Mouse (Mus musculus) gastrocnemius, adult 2 months (tissue): ENCODE measurements around the gene Plb1. TPM values are rescaled to one million over a fixed set of nuclear protein-coding genes. Genes with fewer than 3 reads are reported as not detected.

Source experiments
- DNase-seq: peaks from one replicate; pipeline ENCODE4 v3.0.0; 2022
- H3K27ac ChIP-seq: fragments of 200-600 bp; 2 replicates; pipeline ENCODE4 v1.8.1; 2022; ENCODE audit warnings: mild to moderate bottlenecking
- H3K4me3 ChIP-seq: fragments of 200-600 bp; 2 replicates; pipeline ENCODE4 v1.8.1; 2022; ENCODE audit warnings: mild to moderate bottlenecking, moderate library complexity
- CTCF ChIP-seq: fragments of 200-600 bp; IDR thresholded peaks from 2 replicates; pipeline ENCODE4 v1.8.1; 2022; ENCODE audit warnings: antibody characterized with exemption, mild to moderate bottlenecking, moderate library complexity
- intact Hi-C: fragments of 180-260 bp; cut with DNase I; formaldehyde crosslinking; loops from one replicate; pipeline ENCODE4 v1.15.1; 2025
- long read RNA-seq, 2 experiments: library from polyadenylated mRNA; stranded (forward); transcript quantifications; one replicate each; pipeline ENCODE4 v2.0.0; 2021
- total RNA-seq, 2 experiments: library from RNA; stranded (reverse); gene quantifications; 2 replicates each; pipeline ENCODE4 v1.2.3; 2021

Gene Plb1
- total RNA-seq: 1 to 10 TPM in 1 of 2 experiments, under 1 TPM in 1; 0.97 to 1.3 TPM
- long read RNA-seq, experiment 1, partial matches to known transcripts: 0 of 3 reads
- long read RNA-seq, experiment 1, other reads (novel, unspliced or antisense): 3 of 3 reads
- long read RNA-seq, experiment 2, partial matches to known transcripts: 1 of 3 reads
- long read RNA-seq, experiment 2, other reads (novel, unspliced or antisense): 2 of 3 reads

GRCm38 (mm10) chr5:32232474-32232873 is at the start of gene Plb1:
Gene Plb1, plus strand, starts transcription at chr5:32232708.
- no peak for TF ChIP-seq CTCF
- intact Hi-C loops: no loop called here
- Histone ChIP-seq H3K27ac (no peak within 1 kb of the TSS), H3K4me3 (no peak within 1 kb of the TSS)
- DNase-seq: no peak

GRCm38 (mm10) chr5:32182885-32183629 is 49.5 kb upstream of the Plb1 start:
- no peak overlapping the region for H3K27ac ChIP-seq
- no peak for TF ChIP-seq CTCF
- DNase-seq: no peak
- intact Hi-C loops: no loop called here
- no peak overlapping the region for H3K4me3 ChIP-seq

GRCm38 (mm10) chr5:32187717-32188116 is 44.8 kb upstream of the Plb1 start:
- H3K4me3 ChIP-seq: no peak overlapping the region
- intact Hi-C loops: no loop called here
- DNase-seq: no peak
- no peak for TF ChIP-seq CTCF
- no peak overlapping the region for H3K27ac ChIP-seq

GRCm38 (mm10) chr5:32191259-32191658 is 41.2 kb upstream of the Plb1 start:
- intact Hi-C loops: no loop called here
- no peak overlapping the region for H3K4me3 ChIP-seq
- no peak for DNase-seq
- H3K27ac ChIP-seq: no peak overlapping the region
- no peak for TF ChIP-seq CTCF

DNA sequence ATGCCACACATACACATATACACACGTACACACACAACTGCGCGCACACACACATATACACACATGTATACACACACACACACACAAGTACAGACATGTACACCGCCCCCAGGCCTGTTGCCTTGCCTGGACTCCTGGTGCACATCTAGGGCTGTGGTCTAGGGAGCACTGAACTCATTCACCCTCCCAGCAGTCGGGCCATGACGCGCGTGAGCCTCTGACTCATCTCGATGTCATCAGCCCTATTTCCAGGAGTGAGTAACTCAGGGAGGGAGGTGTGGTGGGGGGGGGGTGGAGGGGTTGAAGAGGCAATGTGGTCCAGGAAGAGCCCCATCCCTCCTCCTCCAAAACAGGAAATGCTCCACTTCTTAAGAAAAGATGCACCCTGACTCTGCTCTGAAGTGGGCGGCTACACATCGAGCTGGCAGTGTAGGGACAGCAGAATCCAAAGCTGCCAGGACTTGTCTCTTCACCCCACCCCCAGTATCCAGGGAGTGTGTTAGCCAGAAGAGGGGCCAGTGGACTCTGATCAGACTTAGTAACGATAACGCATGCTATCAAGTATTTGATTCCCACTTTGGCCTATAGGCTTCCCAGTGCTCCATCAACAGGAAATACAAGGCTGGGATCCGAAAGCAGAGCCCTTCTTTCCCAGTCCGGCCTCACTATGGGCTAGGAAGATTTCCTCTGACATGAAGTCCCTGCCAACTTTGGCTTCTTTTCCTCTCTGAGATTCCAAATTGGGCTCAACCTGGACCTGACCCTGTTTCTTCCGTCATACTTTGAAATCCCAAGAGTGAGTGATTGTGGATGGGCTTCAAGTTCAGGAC is 40.3 kb upstream of the Plb1 start:
- no peak overlapping the region for H3K4me3 ChIP-seq
- H3K27ac ChIP-seq: peak overlapping the region; percentile 59
- no peak for TF ChIP-seq CTCF
- intact Hi-C loops: no loop called here
- DNase-seq: peak; percentile 57

DNA sequence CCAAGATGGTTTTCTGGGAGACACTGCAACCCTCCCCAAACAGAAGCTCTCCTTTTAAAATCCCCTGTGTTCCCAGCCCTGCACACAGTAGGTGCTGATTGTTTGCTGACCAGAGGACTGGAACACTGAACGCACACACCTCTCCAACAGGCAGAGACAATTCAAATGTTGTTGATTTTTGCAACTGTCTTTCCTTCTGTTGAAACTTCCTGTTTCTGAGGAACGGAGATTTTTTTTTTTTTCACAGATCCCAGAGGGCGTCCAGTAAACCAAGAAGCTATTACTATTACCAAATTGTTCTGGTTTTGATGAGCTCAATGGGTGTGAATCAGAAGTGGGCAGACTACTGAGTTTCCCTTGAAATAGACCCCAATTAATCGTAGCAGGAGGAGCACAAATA is 38.3 kb upstream of the Plb1 start:
- Histone ChIP-seq H3K27ac (no peak overlapping the region), H3K4me3 (no peak overlapping the region)
- intact Hi-C loops: no loop called here
- TF ChIP-seq CTCF: no peak
- DNase-seq: no peak

DNA sequence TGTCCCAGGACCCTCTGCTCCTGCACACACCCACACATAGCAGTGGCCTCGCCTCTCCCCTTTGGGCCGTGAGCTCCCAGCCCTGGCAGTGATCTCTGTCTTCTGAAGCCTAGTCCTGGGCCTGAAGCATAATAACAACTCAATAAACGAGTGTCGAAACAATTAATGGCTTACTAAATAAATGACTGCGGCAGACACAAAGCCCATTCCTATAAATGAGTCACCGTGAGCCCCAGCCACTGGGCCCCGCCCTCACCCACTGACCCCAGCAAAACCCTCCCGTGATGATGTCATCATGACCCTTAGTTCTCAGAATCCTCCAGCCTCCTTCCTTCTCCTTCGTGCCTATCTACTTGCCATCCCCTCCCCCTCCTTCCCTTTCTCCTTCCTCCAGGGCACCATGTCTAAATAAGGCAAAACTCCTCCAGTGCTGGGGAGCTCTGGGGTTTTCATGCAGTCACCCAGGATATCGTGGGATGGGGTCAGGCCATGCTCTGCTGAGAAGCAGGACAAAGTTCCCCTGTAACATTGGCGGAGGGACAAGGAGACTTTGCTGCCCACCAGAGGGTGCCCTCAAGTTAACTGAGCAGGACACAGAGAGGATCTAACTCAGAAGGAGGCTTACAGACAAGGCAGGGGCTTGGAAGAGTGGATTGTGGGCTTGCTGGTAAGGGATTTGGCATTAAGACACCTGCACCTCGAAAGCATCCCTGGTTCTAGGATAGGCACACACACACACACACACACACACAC is 36.5 kb upstream of the Plb1 start:
- no peak overlapping the region for H3K27ac ChIP-seq
- no peak for TF ChIP-seq CTCF
- intact Hi-C loops: loop anchor here (2.0 to 5.0 kb wide), 3 partner anchors 39 to 599 kb away; partner anchors contain the start of genes Babam2, Mrpl33 and Rbks
- DNase-seq: no peak
- no peak overlapping the region for H3K4me3 ChIP-seq

GRCm38 (mm10) chr5:32197698-32198097 is 34.8 kb upstream of the Plb1 start:
- intact Hi-C loops: loop anchor here (1.0 to 5.0 kb wide), 5 partner anchors 40 to 634 kb away; partner anchors contain the start of genes Babam2, Mrpl33 and Rbks
- peak; percentile 93 for DNase-seq
- peak overlapping the region; percentile 46; the same call in 1 of the 2 replicates for H3K27ac ChIP-seq
- no peak overlapping the region for H3K4me3 ChIP-seq
- TF ChIP-seq CTCF: peak; percentile 98

DNA sequence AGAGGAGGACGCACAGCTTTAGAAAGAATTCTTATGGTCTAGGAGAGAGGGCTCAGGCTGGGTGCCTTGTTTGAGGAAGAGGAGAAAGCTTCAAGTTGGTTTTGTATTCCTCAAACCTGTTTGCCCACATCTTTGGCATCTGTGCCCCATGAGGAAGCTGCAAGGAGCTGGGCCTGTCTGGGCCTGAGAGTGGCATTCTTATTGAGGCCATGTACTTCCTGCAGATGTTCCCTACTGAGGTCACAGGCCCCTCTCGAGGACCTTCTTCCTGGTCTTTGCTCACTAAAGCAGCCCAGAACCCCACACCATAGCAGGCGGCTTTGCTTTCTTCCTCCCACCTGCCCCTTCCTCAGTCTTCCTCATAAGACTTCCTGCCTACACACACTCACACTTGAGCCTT is 33.4 kb upstream of the Plb1 start:
- intact Hi-C loops: loop anchor here (2.0 to 5.0 kb wide), 3 partner anchors 42 to 502 kb away; partner anchors contain the start of genes Babam2 and Rbks
- no peak overlapping the region for H3K27ac ChIP-seq
- DNase-seq: no peak
- no peak overlapping the region for H3K4me3 ChIP-seq
- TF ChIP-seq CTCF: no peak

DNA sequence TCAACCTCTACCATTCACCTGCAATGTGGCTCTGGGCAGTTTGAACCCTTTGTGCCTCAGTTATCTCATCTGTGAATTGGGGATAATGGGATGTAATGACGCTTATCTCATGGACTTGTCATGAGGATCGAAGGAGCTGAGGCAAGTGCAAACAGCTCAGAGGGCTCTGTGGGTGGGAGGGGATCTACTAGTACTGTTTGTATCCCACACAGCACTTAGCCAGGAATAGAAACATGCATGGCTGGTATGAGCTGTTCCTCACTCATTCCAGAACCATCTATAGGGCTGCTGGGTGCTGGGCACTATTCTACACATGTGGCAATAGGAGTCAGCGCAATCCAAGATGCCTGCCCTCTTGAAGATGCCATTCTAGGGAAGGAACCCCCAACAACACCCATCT is 32.9 kb upstream of the Plb1 start:
- intact Hi-C loops: loop anchor here (2.0 to 5.0 kb wide), 3 partner anchors 42 to 502 kb away; partner anchors contain the start of genes Babam2 and Rbks
- no peak for TF ChIP-seq CTCF

DNA sequence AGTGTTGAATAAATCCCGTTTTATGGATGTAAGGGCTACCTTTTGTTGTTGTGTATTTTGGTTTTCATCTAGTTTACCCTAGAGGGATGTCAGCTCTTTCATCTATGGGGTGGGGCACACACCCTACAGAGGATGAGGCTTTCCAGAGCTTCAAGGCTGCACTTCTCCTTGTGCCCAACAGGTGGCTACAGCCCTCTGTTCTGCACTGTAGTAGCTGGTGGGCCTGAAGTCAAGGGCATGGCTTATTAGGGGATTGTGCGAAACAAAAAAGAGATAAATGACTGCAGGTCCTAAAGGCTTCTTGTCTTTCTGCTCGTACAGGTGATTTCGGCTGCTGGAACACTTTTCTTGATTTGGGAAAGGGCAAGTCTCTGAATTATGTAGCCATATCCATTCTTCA is 27.9 kb upstream of the Plb1 start:
- no peak for DNase-seq
- TF ChIP-seq CTCF: peak; percentile 66
- H3K4me3 ChIP-seq: no peak overlapping the region
- no peak overlapping the region for H3K27ac ChIP-seq
- intact Hi-C loops: no loop called here

More for the DNA sequence above, 32.9 kb upstream of the Plb1 start:
- Histone ChIP-seq H3K27ac (no peak overlapping the region), H3K4me3 (no peak overlapping the region)
- DNase-seq: no peak

DNA sequence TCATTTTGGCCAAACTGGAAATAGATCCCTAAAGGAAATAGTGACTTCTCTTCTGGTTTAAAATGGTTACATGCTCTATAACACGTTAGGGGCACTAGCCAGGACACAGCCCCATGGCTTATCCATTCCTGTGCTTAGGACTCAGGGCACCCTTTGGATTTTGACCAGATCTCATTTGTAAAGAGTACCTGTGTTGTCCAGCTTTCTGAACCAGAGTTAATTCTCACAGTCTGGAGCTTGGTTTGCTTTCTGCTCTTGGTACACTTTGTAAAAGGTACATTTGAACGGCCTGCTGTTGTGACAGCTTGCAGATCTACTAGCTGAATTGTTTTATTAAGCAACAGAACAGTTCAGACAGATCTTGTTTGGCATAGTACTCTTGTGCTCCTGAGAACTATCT is 25.8 kb upstream of the Plb1 start:
- no peak for DNase-seq
- TF ChIP-seq CTCF: no peak
- intact Hi-C loops: no loop called here
- Histone ChIP-seq H3K4me3 (no peak overlapping the region), H3K27ac (no peak overlapping the region)
